Mouse (Mus musculus) liver, postnatal 0 days (tissue): ENCODE measurements at regions not wholly inside any gene's neighbourhood (a gene's known extent, or its start where the extent isn't known, plus 50 kb on each side); places are given as distances from the start of the nearest gene placed in this dataset.

Source experiments
- CTCF ChIP-seq: sonication (generic); IDR thresholded peaks from 2 replicates; pipeline ENCODE4 v1.5.1; 2016; ENCODE audit warnings: antibody characterized with exemption, low read depth
- EP300 ChIP-seq: IDR thresholded peaks from 2 replicates; pipeline ENCODE4 v1.6.1; 2016; ENCODE audit warnings: antibody characterized with exemption, low read depth, mild to moderate bottlenecking

GRCm38 (mm10) chr5:74861297-74861696 lies 158.6 kb upstream of the Lnx1 start:
- TF ChIP-seq CTCF (no peak), EP300 (no peak)
